In genomic region chr2:11172831-11173414, GRCm38 (mm10) we compare ENCODE assay signal across 8 mouse cellular contexts. TPM values are rescaled to one million over a fixed set of nuclear protein-coding genes. Genes with fewer than 3 reads are reported as not detected.
A peak's percentile ranks its signal among the peaks of the same experiment; 100 is the strongest.
DNase-seq lines count a peak whose midpoint lies in the region; ATAC-seq lines count a peak whose summit lies in the region.

No protein-coding gene starts in this region.

- H3K9me3 ChIP-seq in heart, embryonic 10.5 days: no peaks in the 10 kb centered on the region
- no peaks in the 10 kb centered on the region for H3K9me3 ChIP-seq in intestine, embryonic 16.5 days (ENCODE audit: control insufficient read depth, low read length)
- no peaks in the 10 kb centered on the region for H3K9me3 ChIP-seq in midbrain, embryonic 10.5 days (replicated peaks)

- DNase-seq in heart, embryonic 10.5 days (ENCODE audit: low spot score): no peak
- no peak for DNase-seq in heart, postnatal 10 days
- peak; percentile 49 for DNase-seq in thymus, postnatal 4 days
- DNase-seq in thymus, postnatal 10 days (ENCODE audit: low spot score in 2 of 2): no peak
- peak; percentile 19 for DNase-seq in midbrain, embryonic 10.5 days (ENCODE audit: low spot score)
- DNase-seq in ovary, postnatal 14 days (ENCODE audit: low spot score): no peak
- no peak for DNase-seq in natural killer cell, adult 2 months (ENCODE audit: low spot score in 2 of 2)

- H3K27me3 ChIP-seq in heart, embryonic 10.5 days (ENCODE audit: insufficient read depth, poor library complexity, severe bottlenecking): peaks cover 27% of the 10 kb centered on the region
- peaks cover 5% of the 10 kb centered on the region; the same call in 1 of the 2 replicates for H3K27me3 ChIP-seq in intestine, embryonic 16.5 days (replicated peaks; ENCODE audit: control insufficient read depth, insufficient read depth, low read length)
- H3K27me3 ChIP-seq in midbrain, embryonic 10.5 days (ENCODE audit: low read depth, poor library complexity, severe bottlenecking): peaks cover 76% of the 10 kb centered on the region

- no peak for ATAC-seq in intestine, embryonic 16.5 days

- peak overlapping the region; percentile 66; the same call in 1 of the 2 replicates for H3K4me3 ChIP-seq in heart, embryonic 10.5 days
- H3K4me3 ChIP-seq in intestine, embryonic 16.5 days (ENCODE audit: low read length): peak overlapping the region; percentile 62
- H3K4me3 ChIP-seq in midbrain, embryonic 10.5 days: peak overlapping the region; percentile 62

- H3K36me3 ChIP-seq in heart, embryonic 10.5 days: no peaks in the 10 kb centered on the region
- H3K36me3 ChIP-seq in intestine, embryonic 16.5 days (ENCODE audit: control insufficient read depth, insufficient read depth, low read length): no peaks in the 10 kb centered on the region
- no peaks in the 10 kb centered on the region for H3K36me3 ChIP-seq in midbrain, embryonic 10.5 days

- peak overlapping the region; percentile 91 for H3K4me2 ChIP-seq in intestine, embryonic 16.5 days (ENCODE audit: low read depth, low read length)

- intact Hi-C loops in heart, postnatal 10 days (cut with DNase I): loop anchor here (5.0 to 10.0 kb wide), 3 partner anchors 61 to 322 kb away; no protein-coding TSS in a partner anchor

- H3K9ac ChIP-seq in intestine, embryonic 16.5 days (ENCODE audit: low read depth, low read length): 0 out of 2 replicates have a peak overlapping the region, but pooled peaks have one; percentile 60

- no peak overlapping the region for H3K27ac ChIP-seq in heart, embryonic 10.5 days
- H3K27ac ChIP-seq in intestine, embryonic 16.5 days (ENCODE audit: low read length): no peak overlapping the region
- H3K27ac ChIP-seq in midbrain, embryonic 10.5 days (replicated peaks): no peak overlapping the region

- peaks cover 6% of the 10 kb centered on the region; the same call in 1 of the 2 replicates for H3K4me1 ChIP-seq in heart, embryonic 10.5 days
- peaks cover 4% of the 10 kb centered on the region; the same call in 1 of the 2 replicates for H3K4me1 ChIP-seq in intestine, embryonic 16.5 days (ENCODE audit: control insufficient read depth, insufficient read depth, low read length)
- H3K4me1 ChIP-seq in midbrain, embryonic 10.5 days: peaks cover 25% of the 10 kb centered on the region

- 15% methylated on average over 9 of the region's 9 CpGs for WGBS in heart, embryonic 10.5 days
- WGBS in intestine, embryonic 16.5 days: 19% methylated on average over 9 of the region's 9 CpGs
- WGBS in midbrain, embryonic 10.5 days: 15% methylated on average over 9 of the region's 9 CpGs

RNA-seq across cellular contexts. Expression of gene Prkcq, which starts 1.0 kb away (rescaled TPM):
- 1.3 and 2.1 TPM in 2 replicates for polyA plus RNA-seq in heart, embryonic 10.5 days (2016; fragmentation: Nextera tagmentation; extraction: Ambion mirVana)
- 1 to 10 TPM; 1.8 to 2.5 TPM for total RNA-seq in heart, postnatal 10 days (2021)
- polyA plus RNA-seq in intestine, embryonic 16.5 days (2015; fragmentation: Nextera tagmentation; extraction: Ambion mirVana): 1.3 and 1.5 TPM in 2 replicates
- 1.8 and 2.0 TPM in 2 replicates for polyA plus RNA-seq in midbrain, embryonic 10.5 days (2016; fragmentation: Nextera tagmentation; extraction: Ambion mirVana)

Comparison
In these comparisons a context has a peak if more than half of its experiments do, and no peak if none do; other contexts are left out.
1. DNase-seq: peak in thymus, postnatal 4 days (single experiment) and midbrain, embryonic 10.5 days (single experiment); none in heart, embryonic 10.5 days (single experiment), heart, postnatal 10 days (0 of 2), thymus, postnatal 10 days (0 of 2), ovary, postnatal 14 days (single experiment) and natural killer cell, adult 2 months (0 of 2).
2. Peak in every context shown above with its lines, with median percentiles within 50 percentile points of each other: H3K4me3 ChIP-seq.